Mouse (Mus musculus): Measurements from ENCODE around the gene Tacc3.

The Tacc3 gene

DNA sequence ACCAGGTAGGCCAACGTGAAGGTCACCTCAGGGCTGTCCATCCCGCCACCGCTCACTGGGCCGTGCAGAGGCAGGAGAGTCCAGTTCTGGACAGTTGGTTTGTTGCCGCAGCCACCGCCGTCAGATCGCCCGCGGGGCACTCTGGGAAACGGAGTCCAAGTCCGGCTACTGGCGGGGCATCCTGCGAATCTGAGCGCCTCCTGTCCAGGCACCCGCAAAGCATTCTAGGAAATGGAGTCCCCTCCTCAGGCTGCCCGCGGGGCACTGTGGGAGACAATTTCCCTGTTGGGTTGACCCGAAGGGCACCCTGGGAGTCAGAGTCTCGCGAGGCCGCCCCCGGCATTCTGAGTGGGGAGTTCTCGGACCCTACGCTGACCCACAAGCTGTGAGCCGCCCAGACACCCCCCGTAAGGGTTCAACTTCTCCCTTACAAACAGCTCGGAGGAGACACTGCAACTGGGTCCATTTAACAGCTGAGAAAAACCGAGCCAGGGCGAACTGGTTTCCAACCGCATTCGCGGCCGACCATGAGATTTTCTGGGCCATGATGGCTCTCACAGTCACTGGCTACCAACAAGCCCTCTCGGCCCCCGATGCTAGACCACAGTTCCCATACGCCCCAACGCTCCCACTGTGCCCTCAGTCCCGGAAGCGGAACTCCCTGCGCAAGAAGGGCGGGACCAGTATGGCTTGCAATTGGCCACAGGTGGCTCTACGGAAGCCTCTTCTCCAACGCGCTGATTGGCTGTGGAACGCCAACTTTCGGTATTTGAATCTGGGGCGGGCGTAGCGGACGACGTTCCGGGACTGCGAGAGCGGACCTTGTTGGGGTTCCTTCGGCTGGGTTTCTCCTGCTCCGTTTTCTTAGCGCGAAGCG, at the start of gene Tacc3, which contains the start of gene Tmem129:
Tacc3 (plus strand) TSS at position 342 of the 877 bp plus-strand sequence.
Tmem129 (minus strand) TSS at position 630 of the 877 bp plus-strand sequence.
- DNase-seq: peak; percentile 99

DNA sequence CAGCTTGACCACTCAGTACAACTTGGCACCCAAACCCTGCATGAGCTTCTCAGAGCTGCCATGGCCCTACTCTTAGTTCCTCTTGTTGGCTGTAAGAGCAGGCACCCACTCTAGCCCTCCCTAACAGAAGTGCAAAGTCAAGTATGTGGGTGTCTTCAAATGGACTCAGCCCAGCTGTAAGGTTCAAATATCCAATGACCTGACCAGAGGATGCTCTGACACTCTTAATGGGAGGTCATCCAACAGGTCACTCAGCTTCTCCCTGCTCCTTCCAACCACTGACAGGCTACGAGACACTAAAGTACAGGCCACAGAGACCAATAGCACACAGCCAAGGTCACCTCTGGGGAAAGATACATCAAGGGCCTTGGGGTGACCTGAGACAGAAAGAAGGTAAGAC, 48.7 kb upstream of the Tacc3 start:
- DNase-seq: no peak

DNA sequence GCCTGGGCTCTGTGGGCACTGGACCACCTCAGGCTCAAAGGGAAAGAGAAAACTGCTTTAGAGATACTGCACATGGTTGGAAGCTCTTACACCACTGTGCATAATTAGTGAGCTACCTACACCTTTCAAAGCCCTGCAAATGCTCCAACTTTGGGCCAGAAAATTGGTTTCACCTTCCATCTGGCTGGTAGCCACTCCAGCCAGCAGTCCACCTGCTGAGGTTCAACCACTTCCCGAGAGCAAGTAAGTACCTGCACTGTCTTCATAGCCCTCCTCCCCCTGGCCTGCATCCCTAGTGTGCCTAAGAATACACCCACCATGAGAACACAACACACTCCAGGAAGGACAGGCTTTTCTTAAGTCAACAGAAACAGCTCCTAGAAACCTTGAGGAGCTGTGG, 46.1 kb upstream of the Tacc3 start:
- DNase-seq: no peak

DNA sequence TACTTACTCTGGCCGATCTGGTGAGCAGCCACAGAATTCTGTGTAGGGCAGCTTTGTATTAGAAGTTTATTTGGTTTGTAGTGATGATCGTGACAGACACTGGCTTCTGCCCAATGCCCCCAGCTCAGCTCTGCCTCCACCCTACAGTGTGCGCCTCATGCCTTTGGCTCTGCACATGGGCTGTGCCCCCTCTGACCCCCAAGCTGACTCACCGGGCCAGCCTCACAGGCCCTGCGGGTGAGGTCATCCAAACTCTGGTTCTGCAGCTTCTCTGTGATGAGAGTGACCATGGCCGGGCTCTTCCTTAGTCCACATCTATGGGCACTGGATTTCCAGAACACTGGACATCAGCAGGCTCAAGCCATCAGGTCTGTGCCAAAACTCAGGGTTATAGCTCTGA, 43.5 kb upstream of the Tacc3 start:
- no peak for DNase-seq

DNA sequence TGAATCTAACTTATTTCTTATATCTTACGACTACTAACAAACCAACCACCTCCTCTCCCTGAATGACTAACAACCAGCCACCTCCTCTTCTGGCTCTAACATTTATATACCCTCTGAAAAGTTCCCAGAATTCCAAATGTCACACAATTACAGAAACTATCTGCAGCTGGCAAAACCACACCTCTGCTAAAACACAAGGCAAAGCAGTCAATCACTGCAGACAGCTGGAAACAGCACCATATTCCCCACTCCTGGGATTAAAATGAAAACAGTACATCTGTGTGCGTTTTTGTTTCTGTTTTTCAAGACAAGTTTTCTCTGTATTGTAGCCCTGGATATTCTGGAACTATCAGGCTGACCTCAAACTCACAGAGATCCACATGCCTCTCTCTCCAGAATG, 35.3 kb upstream of the Tacc3 start:
- no peak for DNase-seq

DNA sequence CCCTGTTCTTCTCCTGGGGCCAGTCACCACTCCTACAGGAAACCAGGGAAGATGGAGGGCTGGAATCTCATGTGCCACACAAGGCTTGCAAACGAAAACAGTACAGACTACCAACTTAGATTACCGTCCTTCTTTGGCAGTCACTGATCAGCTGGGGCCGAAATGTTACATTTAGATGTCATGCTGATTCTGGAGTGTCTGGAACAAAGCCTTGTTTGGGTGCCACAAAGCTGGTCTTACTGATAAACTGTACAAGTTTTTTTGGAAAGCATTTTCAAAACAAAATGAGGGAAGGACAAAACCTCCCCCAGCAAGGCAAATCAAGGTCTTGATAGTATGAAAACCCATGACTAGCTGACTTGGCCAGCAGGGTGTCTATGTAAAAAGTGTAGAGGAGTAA, 34.2 kb upstream of the Tacc3 start:
- DNase-seq: no peak

DNA sequence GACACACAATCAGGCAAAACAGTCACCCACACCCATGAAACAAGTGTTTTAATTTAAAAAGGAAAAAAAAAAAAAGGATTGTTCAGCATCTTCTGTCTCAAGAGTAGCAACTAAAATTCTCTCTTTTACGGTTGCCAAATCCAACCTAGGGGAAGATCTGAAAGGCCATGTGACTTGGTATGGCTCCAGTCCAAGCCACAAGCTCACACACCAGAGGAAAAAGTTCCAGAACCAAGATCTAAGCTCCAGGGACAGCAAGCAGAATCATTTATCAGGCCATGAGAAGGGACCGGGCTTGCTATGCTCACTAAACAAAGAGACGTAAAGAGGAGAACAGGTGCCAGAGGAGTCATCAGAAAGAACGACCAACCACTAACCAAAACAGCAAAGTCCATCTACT, 30.0 kb upstream of the Tacc3 start:
- no peak for DNase-seq

DNA sequence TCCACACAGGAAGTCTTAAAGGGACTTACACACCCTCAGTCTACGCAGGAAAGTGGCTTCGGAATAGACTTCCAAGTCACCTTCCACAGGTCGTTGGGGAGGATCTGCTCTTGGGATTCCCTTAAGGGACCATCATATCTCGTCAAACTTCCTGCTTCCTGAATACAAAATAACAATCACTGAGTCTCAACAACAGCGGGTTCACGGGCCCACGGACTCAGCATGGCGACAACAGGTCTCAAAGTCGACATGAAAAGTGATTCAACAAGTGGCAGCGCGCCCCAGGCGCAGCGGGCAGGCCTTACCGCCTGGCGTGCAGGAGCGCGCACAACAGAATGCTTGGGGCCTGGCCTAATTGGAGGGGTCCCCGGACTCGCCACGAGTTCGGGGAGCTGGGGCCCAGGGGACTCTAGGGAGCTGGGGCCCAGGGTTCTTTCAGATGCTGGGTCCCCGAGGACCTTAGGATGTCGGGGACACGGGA, 29.1 kb upstream of the Tacc3 start:
- peak; percentile 73 for DNase-seq

DNA sequence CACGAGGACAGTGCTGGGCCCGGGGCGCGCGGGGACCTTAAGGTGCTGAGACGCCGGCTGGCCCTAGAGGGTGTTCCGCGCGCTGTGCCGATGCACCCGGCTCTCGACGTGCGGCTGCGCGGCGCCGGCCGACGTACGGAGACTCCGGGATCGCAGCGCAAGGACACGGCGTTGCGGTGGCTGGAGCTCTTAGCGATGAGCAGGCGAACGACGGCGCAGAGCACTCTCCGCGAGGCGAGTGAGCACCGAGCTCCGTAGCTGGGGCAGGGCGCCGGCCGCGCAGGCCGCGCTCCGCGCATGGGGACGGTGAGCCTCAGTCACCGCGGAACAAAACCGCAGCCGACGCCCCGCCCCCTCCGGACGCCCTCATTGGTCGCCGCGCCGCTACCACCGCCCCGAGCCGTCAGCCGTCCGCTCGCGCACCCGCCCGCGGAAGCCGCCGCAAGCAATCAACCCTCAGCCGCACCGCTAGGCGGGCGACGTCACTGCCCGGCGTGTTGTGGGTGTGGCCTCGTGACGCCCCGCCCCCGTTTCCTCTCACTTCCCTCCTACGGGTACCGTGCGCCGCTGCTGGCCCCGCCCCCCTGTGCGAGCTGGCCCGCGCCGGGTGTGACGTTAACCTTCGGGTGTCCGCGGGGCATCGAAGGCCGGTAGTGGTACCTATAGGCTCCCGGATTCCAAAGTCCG, 28.5 kb upstream of the Tacc3 start, which contains the start of the genes Fam53a and Gm9903:
Fam53a (minus strand) TSS at position 335 of the 687 bp plus-strand sequence.
Gm9903 (plus strand) TSS at position 625 of the 687 bp plus-strand sequence.
- DNase-seq: peak; percentile 98

DNA sequence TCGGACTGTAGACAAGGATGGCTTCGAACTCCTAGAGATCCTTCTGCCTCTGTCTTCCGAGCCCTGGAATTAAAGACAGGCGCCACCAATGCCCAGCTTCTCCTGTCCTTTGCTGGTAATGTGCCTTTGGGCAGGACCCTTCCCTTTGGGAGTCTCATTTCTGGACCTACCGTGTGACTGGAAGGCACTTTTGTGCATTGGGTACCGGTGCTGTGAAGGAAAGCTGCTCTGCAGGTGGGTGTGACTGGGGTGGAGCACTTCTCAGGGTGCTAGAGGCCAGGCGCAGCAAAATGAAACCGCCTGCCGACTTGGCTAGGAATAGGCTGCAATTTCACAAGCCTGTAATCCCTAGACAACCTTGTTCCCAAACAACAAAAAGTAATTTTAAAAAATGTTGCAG, 27.9 kb upstream of the Tacc3 start:
- no peak for DNase-seq

DNA sequence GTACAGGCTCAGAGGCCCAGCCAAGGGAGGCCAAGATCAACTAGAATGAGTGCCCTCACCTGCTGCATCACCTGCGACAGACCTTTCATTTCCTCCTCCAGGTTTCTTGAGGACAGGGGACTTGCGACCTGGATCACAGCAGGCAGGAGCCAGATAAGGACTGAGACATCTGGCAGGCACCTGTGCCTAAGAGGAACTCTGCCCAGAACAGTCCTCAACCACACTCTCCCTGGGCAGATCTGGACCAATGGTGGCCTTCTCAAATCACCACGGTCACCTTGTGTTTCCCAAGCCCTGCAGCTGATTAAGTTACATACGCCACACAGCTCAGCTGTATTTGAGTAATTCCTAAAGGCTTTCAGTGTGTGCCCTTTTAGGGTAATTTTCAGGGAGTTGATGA, 27.3 kb upstream of the Tacc3 start:
- no peak for DNase-seq

DNA sequence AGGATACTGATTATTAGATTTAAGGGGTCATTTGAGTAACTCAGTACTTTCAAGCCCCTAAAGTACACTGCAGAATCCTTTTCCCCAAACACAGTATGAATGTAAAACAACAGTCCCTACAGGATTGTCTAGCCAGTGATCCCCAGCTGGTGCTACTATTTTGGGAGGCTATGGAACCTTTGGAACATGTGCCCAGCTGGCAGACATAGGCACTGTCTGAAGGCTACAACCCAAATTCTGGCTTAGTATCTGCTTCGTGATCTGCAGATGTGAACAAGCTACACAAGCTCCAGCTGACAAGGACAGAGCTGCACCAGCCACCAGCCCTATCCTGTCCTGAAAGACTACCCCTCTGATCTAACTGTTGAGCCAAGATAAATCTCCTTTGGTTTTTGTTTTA, 25.4 kb upstream of the Tacc3 start:
- DNase-seq: no peak

DNA sequence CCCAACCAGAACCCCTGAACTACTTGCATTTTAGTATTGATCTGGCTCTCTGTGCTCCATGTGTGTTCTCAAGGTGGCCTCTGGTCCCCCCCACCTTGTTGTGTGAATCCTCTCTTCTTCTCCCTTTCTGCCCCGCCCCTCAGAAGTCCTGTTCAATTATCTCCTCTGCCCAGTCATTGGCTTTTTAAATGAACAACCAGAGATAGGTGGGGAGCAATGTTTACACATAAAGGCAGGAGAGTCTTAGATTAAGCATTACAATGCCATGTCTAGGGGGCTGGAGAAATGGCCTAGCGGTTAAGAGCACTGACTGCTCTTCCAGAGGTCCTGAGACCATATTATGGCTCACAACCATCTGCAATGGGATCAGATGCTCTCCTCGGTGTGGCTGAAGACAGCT, 22.6 kb upstream of the Tacc3 start:
- no peak for DNase-seq

DNA sequence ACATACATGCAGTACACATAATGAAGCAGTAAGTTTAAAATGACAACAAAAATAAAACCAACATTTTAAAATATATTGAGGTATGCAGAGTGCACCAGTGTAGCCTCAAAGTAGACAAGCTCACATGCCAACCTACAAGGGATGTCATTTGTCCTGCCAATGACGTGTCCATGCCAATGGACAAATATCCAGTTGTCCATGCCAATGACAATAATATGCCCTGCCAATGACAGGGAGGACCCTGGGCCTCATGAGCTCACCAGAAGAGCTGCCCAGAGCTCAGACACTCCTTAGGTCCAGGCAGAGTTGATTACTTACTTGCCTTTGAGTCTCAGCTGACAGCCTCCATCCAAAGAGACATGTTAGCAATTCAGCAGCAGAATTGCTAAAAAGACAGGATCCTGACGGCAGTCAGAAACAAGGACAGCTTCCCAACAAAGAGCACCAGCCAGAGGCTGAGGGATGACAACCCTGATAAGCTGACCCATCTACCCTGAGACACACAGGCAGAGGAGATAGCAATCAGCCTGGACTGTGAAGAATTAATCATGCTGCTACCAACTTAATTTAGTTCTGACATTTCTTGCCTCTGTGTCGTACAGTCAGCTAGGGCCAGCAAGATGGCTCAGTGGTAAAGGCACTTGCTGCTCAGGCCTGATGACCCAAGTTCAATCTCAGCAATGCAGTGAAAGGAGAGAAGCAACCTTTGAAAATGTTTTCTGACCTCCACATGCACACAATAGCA, 20.1 kb upstream of the Tacc3 start:
- no peak for DNase-seq

DNA sequence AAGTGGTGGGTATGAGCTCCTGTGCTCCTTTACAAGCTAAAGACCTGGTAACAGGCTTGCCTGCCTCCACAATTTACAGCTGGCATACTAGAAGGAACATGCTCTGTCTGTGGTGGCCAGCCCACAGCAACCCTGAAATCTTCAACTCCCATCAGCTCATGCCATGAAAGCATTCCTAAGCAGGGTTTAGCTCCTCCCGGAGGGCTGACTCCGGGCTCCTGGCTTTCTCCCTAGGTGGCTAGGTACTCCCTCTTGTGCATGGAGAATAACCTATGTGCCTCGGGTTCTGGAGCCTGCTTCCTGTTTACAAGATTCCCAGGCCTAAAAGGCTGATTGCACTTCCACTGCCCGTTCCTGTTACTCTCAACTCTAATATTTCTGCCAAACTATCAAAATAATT, 19.1 kb upstream of the Tacc3 start:
- no peak for DNase-seq

DNA sequence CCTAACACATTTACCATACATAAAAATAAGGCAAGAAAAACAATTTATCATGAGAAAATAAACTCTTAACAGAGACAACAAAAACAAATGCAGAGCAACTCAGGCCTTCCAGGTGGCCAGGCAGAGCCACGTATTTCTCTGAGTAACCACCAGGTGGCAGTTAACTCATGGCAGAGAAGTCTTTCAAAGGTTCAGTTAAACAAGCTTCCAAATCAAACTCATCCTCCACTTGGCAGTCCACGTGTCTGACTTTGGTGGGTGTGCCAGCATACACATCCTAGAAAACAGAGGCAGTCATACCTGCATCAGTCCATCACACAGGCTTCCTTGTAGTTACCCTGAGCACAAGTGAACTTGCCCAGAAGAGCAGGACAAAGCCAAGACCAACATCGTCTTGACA, 17.3 kb upstream of the Tacc3 start:
- DNase-seq: peak; percentile 59

DNA sequence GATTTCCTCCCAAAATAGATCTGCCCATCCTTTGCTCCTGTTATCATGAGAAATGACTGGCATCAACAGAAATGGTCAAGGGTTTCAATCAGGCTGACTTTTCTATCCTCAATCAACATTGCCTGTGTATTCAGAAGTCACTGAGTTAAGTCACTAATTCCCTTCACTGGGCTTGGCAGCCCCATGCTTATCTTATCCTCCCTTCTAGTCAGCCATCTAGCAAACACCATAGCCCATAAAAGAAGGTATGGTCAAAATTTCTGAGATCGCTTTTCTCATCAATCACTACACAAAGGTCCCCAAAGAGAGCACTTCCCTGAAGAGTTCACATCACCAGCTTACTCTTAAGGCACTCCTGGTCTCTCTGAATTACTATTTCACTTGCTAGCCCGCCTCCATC, 6.9 kb upstream of the Tacc3 start:
- peak; percentile 18 for DNase-seq

DNA sequence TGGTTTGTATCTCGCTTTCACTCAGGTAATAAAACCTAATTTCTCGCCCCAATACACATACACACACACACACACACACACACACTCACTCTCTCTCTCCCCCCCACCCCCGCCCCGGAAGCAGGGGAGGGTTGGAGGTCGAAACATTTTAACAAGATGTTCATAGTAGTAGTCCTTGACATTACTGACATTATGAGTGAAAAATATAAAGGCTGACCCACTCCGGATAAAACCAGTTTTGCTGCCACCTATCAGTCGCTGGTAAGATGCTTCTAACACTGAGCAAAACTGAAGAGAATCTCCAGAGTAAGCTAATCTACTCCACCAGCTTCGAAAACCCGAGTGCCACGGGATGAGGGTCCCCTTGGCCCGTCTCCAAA, 6.4 kb upstream of the Tacc3 start:
- DNase-seq: no peak

DNA sequence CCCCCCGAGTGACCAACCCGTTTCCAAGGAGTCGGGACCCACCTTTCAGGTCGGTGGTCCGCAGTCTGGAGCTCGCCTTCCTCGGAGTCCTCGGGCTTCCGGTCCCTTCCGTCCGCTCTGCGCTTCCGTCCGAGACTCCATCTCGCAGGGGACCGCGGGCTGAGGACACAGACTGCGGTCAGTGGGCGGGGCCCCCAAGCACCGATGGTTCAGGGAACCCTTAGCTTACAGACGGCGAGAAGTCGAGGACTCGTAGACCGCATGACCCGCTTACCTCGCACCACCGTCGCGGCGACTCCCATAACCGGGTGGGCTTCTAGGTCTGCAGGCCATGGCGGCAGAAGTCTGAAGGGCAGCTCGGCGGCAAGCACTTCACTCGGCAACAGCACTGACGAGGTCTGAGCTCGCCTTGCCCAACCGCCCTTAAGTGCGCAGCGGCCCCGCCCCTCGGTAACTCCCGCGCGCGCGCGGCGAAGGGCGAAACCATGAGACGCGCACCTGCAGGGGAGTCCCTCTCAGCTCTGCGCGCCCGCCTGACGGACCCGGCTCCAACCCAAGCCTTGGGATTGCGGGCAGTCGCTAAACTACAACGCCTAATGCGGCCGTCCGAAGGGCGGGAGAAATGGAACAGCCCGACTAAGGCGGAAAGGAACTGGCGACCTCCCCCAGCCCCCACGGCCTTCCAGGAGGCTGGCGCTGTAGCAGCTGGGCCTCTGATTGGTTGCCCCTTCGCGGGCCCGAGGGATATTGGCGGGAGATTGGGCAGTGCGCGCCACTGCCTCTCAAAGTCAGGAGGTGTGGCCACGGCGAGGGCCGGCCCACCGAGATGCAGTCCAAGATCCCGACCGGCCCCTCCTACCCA, 5.8 kb upstream of the Tacc3 start, which contains the start of gene Slbp:
Slbp (minus strand) TSS at position 654 of the 862 bp plus-strand sequence.
- peak; percentile 98 for DNase-seq

DNA sequence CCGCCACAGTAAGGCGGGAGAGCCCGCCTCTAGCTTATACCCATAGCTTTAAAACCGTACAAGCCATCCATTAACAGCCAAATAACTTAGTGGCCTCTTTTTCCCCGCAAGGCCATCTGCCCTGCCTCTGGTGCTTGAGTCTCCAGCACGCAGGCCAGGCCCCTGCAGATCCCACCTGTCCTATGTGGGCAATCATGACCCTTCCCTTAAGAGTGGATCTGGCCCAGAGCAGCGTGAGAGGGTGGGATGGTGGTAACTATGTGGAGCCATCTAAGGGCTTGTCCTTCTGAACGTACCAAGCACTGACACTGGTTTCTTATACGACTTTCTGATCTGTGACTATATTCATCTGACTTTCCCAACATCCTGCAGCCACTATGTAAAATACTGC, 5.2 kb upstream of the Tacc3 start:
- no peak for DNase-seq

DNA sequence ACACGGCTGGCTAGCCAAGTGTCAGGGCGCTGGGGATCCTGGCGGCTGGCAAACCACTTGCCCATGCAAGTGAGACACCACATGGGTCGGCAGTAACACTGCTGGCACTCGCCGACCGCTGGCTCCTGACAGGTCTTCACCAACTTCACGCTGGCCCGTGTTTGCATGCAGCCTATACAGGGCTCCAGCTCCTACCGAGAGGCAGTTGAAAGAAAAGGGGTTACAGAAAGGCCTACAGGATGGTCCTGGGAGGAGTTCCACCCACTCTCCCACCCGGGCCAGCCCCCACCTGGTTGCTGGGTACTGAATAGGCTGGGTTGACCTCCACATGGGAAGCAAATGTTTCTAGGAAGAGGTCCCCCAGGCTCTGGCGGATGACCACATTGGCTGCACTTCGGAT, 3.5 kb upstream of the Tacc3 start:
- DNase-seq: no peak

DNA sequence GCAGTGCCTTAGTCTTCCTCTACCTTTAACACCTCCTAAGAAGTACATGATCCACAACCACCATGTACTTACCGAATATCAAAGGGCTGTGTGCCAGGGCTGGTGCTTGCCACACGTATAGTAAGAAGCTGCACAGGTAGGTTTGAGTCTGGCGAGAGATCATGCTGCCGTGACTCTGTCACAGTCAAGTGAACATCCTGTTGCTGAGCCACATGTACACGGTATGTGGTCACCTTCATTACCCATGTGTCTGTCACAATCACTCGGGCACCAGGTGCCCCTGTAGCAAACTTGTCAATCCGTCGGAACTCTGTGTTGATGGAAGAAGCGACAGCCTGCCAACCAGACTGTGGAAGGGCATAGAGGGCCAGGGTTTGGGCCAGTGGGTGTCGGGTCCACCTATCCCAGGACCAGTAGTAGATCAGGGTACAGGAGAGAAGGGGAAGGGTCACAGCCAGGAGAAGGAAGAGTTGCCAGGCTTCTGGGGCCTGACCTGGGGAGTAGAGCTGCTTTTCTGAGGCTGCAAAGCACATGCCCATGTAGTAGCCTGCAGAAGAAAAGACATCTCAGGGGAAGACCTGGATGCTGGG, 2.6 kb upstream of the Tacc3 start:
- no peak for DNase-seq
